Mouse (Mus musculus) stomach, postnatal 0 days (tissue): Measurements from ENCODE around the gene Hoxa2.

Source experiments
- CTCF ChIP-seq: IDR thresholded peaks from 2 replicates; pipeline ENCODE4 v1.5.1; 2016; ENCODE audit warnings: antibody characterized with exemption, low read depth, mild to moderate bottlenecking, moderate library complexity
- EP300 ChIP-seq: optimal IDR thresholded peaks from 2 replicates; pipeline ENCODE3; 2016; ENCODE audit warnings: antibody characterized with exemption

DNA sequence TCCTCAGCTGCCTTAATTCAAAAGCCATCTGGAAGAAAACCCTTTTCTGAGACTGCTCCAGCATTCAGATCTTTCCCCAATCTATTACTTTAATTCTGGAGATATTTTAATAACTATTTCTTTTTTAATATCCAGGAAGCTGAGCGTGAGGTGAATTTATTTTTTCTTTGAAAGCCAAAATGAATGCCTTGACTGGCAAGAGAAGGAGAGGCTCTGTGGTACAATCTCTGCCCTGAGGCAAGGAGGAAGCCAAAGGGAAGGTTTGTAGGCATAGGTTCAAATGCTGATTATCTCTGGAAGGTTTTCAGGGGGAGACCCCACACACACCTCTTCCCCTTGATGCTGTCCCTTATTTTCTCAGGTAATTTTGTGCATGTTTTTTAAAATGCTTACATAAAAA, 2.5 kb upstream of the Hoxa2 start:
- no peak for TF ChIP-seq CTCF
- no peak for TF ChIP-seq EP300
